Mouse (Mus musculus) E14TG2a.4 (cell line): ENCODE results near the gene Pex5l.

ENCODE experiments used
- CTCF ChIP-seq: conservative IDR thresholded peaks from 2 replicates; pipeline ENCODE4 v1.5.1; 2014; ENCODE audit warnings: low read length
- NANOG ChIP-seq: IDR thresholded peaks from 2 replicates; pipeline ENCODE4 v1.6.1; 2014; ENCODE audit warnings: borderline replicate concordance, low read length, mixed read lengths
- POU5F1 ChIP-seq: IDR thresholded peaks from 2 replicates; pipeline ENCODE4 v1.6.1; 2014; ENCODE audit warnings: low read length, borderline replicate concordance

GRCm38 (mm10) chr3:33061016-33061415 is 82.0 kb downstream of the Pex5l start:
- TF ChIP-seq CTCF (no peak), POU5F1 (no peak), NANOG (no peak)
